Mouse (Mus musculus): ENCODE results near the gene Opa3.

Opa3 gene

GRCm38 (mm10) chr7:19246855-19247254 is 18.7 kb downstream of the Opa3 start:
- DNase-seq (ENCODE audit: low read depth), result no peak

DNA sequence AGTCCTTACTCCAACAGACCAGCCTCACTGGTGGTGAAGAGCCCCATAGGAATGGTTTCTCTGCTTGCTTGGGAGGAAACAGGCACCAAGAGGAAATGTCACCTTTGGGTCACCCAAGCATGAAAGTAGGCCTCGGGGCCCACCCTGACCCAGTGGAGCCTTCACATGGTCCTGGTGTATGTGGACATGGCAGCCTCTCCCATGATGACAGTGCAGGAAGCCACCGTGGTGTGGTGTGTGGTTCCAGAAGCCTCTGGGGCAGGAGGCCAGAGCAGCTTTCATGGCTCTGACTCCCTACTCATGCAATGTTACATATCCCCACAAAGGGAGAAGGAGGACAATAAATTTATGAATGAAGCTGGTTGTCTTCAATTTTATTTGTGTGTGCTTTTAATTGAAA is 19.4 kb downstream of the Opa3 start:
- no peak for DNase-seq (ENCODE audit: low read depth)

GRCm38 (mm10) chr7:19252078-19252477 is 23.9 kb downstream of the Opa3 start:
- no peak for DNase-seq (ENCODE audit: low read depth)

GRCm38 (mm10) chr7:19253437-19253836 is 25.3 kb downstream of the Opa3 start:
- DNase-seq (ENCODE audit: low read depth), result no peak

DNA sequence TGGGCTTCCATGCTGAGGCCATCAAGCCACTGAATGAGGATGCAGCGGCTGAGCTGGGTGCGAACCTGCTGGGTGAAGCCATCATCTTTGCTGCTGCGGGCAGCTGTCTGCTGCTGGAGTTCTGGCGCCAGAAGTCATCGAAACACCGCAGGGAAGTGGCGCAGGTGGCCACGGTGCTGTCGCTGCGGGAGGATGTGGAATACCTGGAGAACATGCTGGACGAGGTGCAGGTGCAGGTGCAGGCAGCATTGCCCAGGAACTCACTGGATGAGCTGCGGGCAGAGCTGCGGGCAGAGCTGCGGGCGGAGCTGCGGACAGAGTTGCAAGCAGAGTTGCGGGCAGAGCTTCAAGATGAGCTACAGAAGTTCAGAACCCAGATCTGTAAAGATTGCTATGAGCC is 27.3 kb downstream of the Opa3 start:
- DNase-seq (ENCODE audit: low read depth), result no peak

- no peak for DNase-seq (ENCODE audit: low read depth)
Observed at GRCm38 (mm10) chr7:19256567-19256966, 28.4 kb downstream of the Opa3 start.

DNA sequence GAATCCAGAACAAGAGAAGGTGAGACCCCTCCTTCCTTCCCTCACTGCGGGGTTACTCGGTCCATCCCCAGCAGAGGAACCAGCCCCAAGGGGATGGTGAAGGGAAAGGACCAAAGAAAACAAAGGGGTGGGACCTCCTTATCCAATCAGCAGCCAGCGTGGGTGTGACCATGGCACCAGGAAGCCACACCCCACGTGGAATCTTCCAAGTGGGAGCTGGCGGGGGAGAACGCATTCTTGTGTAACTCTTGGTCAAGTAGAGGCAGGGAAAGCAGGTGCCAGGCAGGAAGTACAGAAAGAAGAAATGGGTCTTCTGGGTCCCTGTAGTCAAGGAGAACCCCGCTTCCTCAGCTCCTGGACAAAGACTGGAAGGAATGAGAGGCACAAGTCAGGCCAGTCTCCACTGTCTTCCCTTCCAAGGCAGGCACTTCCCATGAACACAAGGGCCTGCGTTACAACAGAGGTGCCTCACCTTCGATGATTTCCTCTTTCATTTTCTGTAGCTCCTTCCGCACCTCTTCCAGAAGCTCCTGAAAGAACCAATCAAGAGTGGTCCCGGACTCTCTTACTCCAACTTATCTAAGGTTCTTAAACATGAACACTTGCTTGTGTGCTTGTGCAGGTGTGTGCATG is 29.4 kb downstream of the Opa3 start:
- peak; percentile 51 for DNase-seq (ENCODE audit: low read depth)

DNA sequence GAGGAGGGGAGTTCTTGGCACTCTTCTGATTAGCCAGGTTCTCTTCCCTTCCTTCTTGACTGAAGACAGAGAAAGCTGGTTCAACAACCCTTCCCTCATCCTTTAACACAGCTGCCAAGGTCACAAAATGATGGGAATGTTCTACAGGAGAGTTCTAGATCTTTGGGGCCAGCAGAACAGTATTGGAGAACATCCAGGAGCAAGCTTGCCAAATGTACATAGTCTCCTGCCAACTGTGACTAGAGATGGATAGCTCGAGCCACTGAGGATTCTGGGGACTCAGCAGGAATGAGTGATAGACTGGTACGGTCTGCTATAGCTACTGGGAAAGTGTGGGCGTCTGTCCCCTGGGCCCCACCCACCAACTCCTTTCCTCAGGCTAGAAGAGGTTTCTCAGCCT is 30.2 kb downstream of the Opa3 start:
- no peak for DNase-seq (ENCODE audit: low read depth)

DNA sequence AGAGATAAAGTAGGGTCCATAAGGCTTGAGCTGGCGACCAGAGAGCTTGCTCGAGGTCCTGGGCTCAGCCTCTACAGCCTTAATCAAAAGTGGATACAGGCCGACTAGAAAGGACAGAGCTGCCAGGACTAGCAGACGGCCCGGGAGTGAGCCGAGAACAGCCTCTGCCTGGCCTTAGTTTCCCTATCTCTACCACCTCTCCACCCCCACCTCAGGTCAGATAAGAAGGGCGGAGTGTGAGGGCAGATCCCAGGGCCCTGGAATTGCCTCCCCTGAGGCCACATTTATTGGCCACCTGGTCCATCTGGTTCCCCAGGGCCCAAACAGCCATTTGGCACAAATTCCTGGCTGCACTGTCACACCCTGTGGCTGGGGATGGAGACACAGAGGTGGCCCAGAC is 37.0 kb downstream of the Opa3 start:
- DNase-seq (ENCODE audit: low read depth), result no peak

- DNase-seq (ENCODE audit: low read depth), result no peak
Observed at GRCm38 (mm10) chr7:19265928-19266822, 38.0 kb downstream of the Opa3 start.

GRCm38 (mm10) chr7:19267051-19267450 is 38.9 kb downstream of the Opa3 start:
- peak; percentile 57 for DNase-seq (ENCODE audit: low read depth)

DNA sequence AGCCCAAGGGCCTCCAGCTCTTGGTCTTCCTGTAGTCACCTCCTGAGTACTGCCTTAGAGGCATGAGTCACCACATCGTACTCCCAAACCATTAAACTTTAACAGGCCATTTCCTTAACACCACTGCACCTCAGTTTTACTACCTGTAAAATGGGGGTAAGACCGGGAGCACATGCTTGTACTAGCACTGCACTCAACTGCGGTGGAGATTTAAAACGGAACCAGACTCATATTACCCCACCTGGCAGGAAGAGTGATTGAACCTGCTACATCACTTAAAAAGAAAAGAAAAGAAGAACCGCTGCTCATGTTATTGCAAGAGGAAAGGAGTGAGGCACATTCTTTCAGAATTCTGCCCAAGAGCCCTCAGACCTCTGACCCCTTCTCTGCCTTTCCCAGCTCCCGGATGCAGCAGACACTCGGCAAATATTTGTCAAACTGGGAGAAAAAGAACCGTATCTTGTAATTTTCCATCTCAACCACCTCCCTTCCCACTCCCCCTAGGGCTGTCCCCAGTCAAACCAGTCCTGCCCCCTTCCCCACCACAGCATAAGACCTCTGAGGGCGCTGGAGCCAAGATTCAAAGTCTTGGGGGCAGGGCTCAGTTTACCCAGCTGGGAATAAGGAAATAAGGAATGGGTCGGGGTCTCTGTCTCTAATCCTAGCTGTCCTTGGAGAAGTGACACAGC is 41.0 kb downstream of the Opa3 start:
- DNase-seq (ENCODE audit: low read depth), result peak; percentile 35

DNA sequence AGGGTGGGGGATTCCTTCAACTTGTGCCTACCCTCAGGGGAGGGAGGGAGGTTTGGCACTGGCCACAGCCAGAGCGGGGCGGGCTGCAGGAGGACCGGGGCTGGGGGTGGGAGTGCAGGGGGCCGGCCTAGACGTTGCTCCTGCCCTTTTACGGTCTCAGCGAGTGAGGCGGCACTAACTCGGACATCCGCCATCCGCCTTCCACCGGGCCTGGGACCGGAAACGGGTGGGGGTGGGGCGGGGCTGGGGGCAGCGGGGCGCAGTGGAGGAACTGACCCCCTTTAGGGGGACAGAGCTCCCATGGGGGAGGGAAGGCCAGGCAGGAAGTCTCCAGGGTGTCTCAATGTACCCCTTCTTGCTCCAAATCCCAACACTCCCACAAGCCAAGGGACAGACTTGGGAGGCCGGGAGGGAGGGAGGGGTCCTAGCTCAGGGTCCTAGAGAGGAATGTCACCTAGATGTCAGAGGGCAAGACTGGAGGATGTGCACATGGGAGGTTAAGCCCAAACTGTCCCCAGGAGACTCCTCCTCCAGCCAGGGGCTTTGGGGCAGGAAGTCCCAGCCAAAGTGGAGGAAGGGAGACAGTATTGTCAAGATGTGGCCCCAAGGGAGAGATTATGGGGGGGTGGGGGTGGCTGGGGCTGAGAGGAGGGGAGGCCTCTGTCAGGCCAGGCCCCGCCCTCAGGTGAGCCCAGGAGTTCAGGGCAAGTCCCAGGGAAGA is 41.7 kb downstream of the Opa3 start:
- peak; percentile 84 for DNase-seq (ENCODE audit: low read depth)

DNA sequence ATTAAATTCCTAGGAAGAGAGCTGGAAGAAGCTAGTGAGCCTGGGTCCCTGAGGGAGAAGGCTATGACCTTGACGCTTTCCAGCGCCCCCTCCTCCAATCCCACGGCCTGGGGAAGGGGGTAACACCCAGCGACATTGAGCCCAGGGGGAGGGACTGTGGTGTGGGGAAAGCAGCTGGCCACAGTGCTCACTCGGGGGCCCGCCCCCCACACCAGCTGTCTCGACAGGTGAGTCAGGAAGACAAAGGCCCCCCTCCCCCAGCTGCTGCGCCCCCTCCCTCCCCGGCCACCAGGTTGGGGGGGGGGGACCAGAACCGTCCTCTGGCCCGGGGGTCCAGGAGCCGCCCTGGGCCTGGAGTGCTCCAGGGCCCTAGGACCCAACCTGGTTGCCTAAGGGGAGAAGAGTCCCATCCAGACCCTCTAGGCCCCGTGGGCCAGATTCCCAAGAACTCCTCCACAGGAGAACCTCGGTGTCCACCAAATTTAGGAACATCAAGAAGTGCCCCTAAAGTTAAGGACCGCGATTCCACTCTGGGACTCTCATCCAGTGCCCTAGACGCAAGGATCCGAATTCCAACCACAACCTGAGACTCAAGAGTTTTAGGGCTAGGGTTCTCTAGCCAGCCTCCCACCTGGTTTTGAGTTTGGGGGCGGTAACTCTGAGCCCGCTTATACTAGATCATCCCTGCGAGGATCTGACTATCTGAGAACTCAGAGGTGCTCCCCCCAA is 42.5 kb downstream of the Opa3 start:
- DNase-seq (ENCODE audit: low read depth), result peak; percentile 47

- peak; percentile 92 for DNase-seq (ENCODE audit: low read depth)
Observed at GRCm38 (mm10) chr7:19271238-19272172, 43.4 kb downstream of the Opa3 start, which contains the start of gene Vasp. TSS of gene Vasp (minus strand) at chr7:19271817.

GRCm38 (mm10) chr7:19272173-19272764 is 44.1 kb downstream of the Opa3 start:
- peak; percentile 69 for DNase-seq (ENCODE audit: low read depth)

DNA sequence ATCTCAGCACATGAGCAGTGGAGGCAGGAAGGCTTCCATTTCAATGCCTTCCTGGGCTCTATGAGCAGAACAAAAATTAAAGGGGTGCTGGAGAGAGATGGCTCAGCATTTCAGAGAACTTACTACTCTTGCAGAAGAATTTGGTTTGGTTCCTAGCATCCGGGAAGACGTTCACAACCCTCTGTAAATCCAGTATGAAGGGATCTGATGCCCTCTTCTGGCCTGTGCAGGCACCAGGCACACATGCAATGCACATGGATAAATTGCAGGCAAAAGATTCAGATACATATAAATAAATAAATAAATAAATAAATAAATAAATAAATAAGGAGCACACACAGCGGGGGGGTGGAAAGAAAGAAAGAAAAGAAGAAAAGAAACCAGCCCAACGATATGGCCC is 48.1 kb downstream of the Opa3 start:
- peak; percentile 33 for DNase-seq (ENCODE audit: low read depth)

DNA sequence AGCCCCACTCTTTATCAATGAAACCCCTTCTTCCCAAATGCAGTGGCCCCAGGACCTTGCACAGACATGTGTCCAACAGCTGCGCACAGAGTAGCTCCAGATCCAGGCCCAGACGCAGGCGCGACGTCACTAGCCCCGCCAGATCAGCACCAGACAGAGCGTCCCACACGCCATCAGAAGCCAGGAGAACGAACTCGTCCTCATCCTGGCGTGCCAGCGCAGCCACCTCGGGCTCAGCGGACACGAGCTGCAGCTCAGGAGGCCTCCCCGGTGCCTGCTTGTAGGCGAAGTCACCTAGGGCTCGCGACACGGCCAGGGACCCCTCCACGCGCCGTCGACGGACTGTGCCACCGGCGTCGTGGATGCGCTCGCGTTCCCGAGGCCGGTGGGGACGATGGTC is 50.9 kb downstream of the Opa3 start:
- DNase-seq (ENCODE audit: low read depth), result no peak

- no peak for DNase-seq (ENCODE audit: low read depth)
Observed at GRCm38 (mm10) chr7:19279581-19280114, 51.5 kb downstream of the Opa3 start, which contains the start of gene Ppm1n. TSS of gene Ppm1n (minus strand) at chr7:19280064.
